Mouse (Mus musculus): ENCODE measurements around the gene Mab21l2.

- TF ChIP-seq POLR2A (IDR thresholded peaks at IDR 0.05; ENCODE audit: insufficient read depth, low read depth, low read length) (no peak), CTCF (IDR thresholded peaks at IDR 0.05; ENCODE audit: insufficient read depth, low read depth, low read length) (no peak)
These were observed 1.8 kb downstream of the Mab21l2 start for GRCm38 (mm10) chr3:86546471-86547250.

Measured in olfactory bulb, adult 2 months (tissue).